Mouse (Mus musculus) forebrain, embryonic 11.5 days (tissue): ENCODE measurements at regions not wholly inside any gene's neighbourhood (a gene's known extent, or its start where the extent isn't known, plus 50 kb on each side); places are given as distances from the start of the nearest gene placed in this dataset.

ENCODE experiments used
- ATAC-seq: fragments of 200-750 bp; cut with Nextera tagmentation; replicated peaks from 2 replicates; pipeline ENCODE4 v1.8.0; 2017; ENCODE audit warnings: moderate TSS enrichment; ENCODE audit not compliant: low FRiP score
- DNase-seq: peaks from one replicate; pipeline ENCODE4 v3.0.0-alpha.2; 2017; ENCODE audit warnings: low spot score
- H3K27ac ChIP-seq: fragments of 300-500 bp; sonication (generic); 2 replicates; pipeline ENCODE4 v1.5.1; 2014; ENCODE audit warnings: low read depth, low read length
- H3K27me3 ChIP-seq: fragments of 300-500 bp; sonication (generic); 2 replicates; pipeline ENCODE4 v1.6.1; 2014; ENCODE audit warnings: mild to moderate bottlenecking, low read length, mixed read lengths; ENCODE audit not compliant: control insufficient read depth, insufficient read depth
- H3K36me3 ChIP-seq: fragments of 300-500 bp; sonication (generic); 2 replicates; pipeline ENCODE4 v1.6.1; 2014; ENCODE audit warnings: mild to moderate bottlenecking, low read length, moderate library complexity, mixed read lengths; ENCODE audit not compliant: control insufficient read depth, insufficient read depth
- H3K4me1 ChIP-seq: fragments of 300-500 bp; sonication (generic); replicated peaks from 2 replicates; pipeline ENCODE4 v1.6.1; 2014; ENCODE audit warnings: low read length, mixed read lengths; ENCODE audit not compliant: control insufficient read depth, insufficient read depth
- H3K4me2 ChIP-seq: fragments of 300-500 bp; sonication (generic); 2 replicates; pipeline ENCODE4 v1.6.1; 2014; ENCODE audit warnings: low read depth, mild to moderate bottlenecking, low read length, moderate library complexity, mixed read lengths; ENCODE audit not compliant: severe bottlenecking
- H3K4me3 ChIP-seq: fragments of 300-500 bp; sonication (generic); 2 replicates; pipeline ENCODE4 v1.5.1; 2014; ENCODE audit warnings: low read depth, low read length
- H3K9ac ChIP-seq: fragments of 300-500 bp; sonication (generic); 2 replicates; pipeline ENCODE4 v1.6.1; 2014; ENCODE audit warnings: low read length
- H3K9me3 ChIP-seq: fragments of 300-500 bp; sonication (generic); 2 replicates; pipeline ENCODE4 v1.6.1; 2016; ENCODE audit warnings: low read length, mixed read lengths; ENCODE audit not compliant: control insufficient read depth
- WGBS: fragments of 180-500 bp; shearing (Covaris S2); extraction: QIAGEN DNeasy Blood & Tissue Kit; methylation state at CpG from one replicate; pipeline ENCODE4 v1.1.7; 2014; 5-methylcytosine and 5-hydroxymethylcytosine counted together

DNA sequence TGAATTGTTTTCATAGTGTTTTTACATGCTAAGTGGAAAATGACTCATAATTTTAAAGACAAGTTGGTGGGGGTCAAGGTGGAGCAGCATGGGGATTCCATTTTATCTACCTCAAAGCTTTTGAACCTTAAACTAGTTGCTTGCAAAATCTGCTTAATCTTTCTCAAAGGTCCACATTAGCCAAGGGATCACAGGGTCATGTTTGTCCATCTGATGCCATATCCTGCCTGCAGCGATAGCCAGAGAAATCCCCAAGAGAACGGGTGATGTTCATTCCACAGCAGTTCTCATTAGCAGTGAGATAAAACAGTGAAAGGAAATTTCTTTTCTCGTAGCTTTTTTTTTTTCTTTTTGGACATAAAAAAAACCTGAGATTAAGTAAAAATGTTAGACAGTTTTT, 77.2 kb upstream of the Dcbld2 start:
- no peak overlapping the region for H3K27ac ChIP-seq

DNA sequence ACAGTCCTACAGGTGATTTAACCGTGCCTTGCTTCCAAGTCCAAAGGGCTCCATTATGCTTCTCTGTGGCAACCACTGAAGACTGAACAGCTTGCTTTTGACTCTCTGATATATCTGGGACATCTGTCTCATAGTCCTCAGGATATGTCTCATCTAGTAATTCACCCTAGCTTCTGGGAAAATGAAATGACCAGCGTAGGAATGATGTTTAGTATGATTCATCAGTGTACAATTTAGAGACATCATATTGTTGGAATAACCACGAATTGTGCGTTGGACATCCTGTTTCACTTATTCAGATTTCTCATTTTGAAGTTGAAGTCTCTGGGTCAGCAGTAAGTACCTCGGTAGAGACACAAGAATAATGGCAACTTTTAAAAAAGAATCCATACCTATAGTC, 64.3 kb upstream of the Dcbld2 start:
- WGBS, result 88% methylated on average over 5 of the region's 5 CpGs
- Histone ChIP-seq H3K27ac (no peak overlapping the region), H3K36me3 (no peaks in the 10 kb centered on the region), H3K9ac (no peak overlapping the region), H3K9me3 (no peaks in the 10 kb centered on the region), H3K4me1 (no peaks in the 10 kb centered on the region), H3K27me3 (no peaks in the 10 kb centered on the region), H3K4me3 (no peak overlapping the region), H3K4me2 (no peak overlapping the region)
- no peak for DNase-seq
- ATAC-seq, result no peak

More for the DNA sequence above, 77.2 kb upstream of the Dcbld2 start:
- Histone ChIP-seq H3K4me2 (no peak overlapping the region), H3K9me3 (no peaks in the 10 kb centered on the region), H3K27me3 (no peaks in the 10 kb centered on the region), H3K9ac (no peak overlapping the region), H3K36me3 (no peaks in the 10 kb centered on the region), H3K4me1 (no peaks in the 10 kb centered on the region), H3K4me3 (no peak overlapping the region)
- 82% methylated on average over 3 of the region's 3 CpGs for WGBS
- DNase-seq (no peak), ATAC-seq (no peak)

DNA sequence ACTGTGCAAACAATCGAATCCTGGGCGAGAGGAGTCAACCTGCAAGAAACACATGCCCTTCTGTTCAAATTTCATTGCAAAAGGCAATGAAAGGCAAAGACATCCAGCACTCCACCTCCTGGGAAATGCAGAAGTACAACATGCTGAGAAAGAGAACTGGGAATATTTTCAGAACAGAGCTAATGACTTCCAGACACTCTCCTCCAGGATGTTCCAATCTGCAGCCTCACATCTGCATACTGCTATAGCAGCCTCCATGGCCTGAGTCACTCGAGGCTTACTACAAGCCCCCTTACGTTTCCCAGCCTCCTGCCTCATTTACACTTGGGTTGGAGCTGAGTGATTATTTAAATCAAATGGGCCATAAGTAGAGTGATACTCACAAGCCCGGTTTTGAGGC, 58.9 kb upstream of the Dcbld2 start:
- H3K4me2 ChIP-seq, result no peak overlapping the region
- no peaks in the 10 kb centered on the region for H3K36me3 ChIP-seq
- H3K9ac ChIP-seq, result no peak overlapping the region
- no peaks in the 10 kb centered on the region for H3K4me1 ChIP-seq
- no peak overlapping the region for H3K4me3 ChIP-seq
- no peak for ATAC-seq
- 61% methylated on average over 5 of the region's 5 CpGs for WGBS
- no peak overlapping the region for H3K27ac ChIP-seq
- H3K9me3 ChIP-seq, result no peaks in the 10 kb centered on the region
- no peak for DNase-seq
- no peaks in the 10 kb centered on the region for H3K27me3 ChIP-seq

DNA sequence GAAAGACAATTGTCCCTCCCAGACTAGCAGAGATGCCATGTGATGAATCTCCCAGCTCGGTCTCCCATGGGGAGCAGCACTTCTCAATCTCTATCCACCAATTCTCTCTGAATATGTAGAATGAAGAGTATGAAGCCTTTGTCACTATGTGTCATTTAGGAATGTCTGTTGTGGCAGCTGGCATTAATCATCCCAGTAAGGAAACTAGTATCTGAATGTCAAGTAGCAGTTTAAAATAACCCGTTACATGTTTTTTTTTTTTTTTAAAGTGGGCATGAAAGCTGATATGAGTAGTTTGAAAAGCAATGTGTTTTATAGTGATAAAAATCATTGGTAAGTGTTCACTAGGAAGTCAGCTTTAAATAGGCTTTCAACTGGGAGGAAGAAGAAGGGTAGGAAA, 58.4 kb upstream of the Dcbld2 start:
- no peaks in the 10 kb centered on the region for H3K9me3 ChIP-seq
- no peak overlapping the region for H3K4me3 ChIP-seq
- H3K27ac ChIP-seq, result no peak overlapping the region
- no peaks in the 10 kb centered on the region for H3K4me1 ChIP-seq
- DNase-seq, result no peak
- no peaks in the 10 kb centered on the region for H3K36me3 ChIP-seq
- H3K27me3 ChIP-seq, result no peaks in the 10 kb centered on the region
- H3K9ac ChIP-seq, result no peak overlapping the region
- no peak for ATAC-seq
- 55% methylated on average over 2 of the region's 2 CpGs for WGBS
- H3K4me2 ChIP-seq, result no peak overlapping the region

DNA sequence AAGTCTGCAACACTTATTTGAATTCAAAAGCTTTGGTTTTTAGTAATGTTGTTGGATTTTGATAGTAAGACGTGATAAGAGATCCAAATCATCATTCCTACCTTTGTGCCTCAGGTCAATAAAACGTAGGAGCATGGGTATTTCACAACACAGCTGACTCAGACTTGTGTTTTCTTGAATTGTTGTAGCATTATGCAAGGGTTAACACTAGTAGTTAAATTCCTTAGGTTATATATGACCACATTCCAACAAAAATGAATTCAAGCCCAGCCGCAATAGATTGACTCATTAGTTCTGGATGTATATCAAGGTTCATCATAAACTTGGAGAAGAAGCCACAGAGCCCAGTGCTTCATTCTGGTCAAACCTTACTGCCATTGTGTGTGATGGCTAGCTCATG, 56.1 kb upstream of the Dcbld2 start:
- 92% methylated on average over 3 of the region's 3 CpGs for WGBS
- Histone ChIP-seq H3K9ac (no peak overlapping the region), H3K27me3 (no peaks in the 10 kb centered on the region), H3K36me3 (no peaks in the 10 kb centered on the region), H3K9me3 (no peaks in the 10 kb centered on the region), H3K4me2 (no peak overlapping the region), H3K4me1 (no peaks in the 10 kb centered on the region), H3K27ac (no peak overlapping the region), H3K4me3 (no peak overlapping the region)
- ATAC-seq (no peak), DNase-seq (no peak)

GRCm38 (mm10) chr16:58354551-58354950, 53.7 kb upstream of the Dcbld2 start:
- no peak for DNase-seq
- Histone ChIP-seq H3K27me3 (no peaks in the 10 kb centered on the region), H3K27ac (no peak overlapping the region), H3K9ac (no peak overlapping the region), H3K9me3 (no peaks in the 10 kb centered on the region), H3K4me2 (no peak overlapping the region), H3K4me3 (no peak overlapping the region), H3K4me1 (no peaks in the 10 kb centered on the region), H3K36me3 (no peaks in the 10 kb centered on the region)
- 70% methylated on average over 6 of the region's 6 CpGs for WGBS
- no peak for ATAC-seq
